Mouse (Mus musculus) heart, postnatal 0 days (tissue): ENCODE measurements around the gene Mrps18a. TPM values are rescaled to one million over a fixed set of nuclear protein-coding genes. Genes with fewer than 3 reads are reported as not detected.

Experiments
- ATAC-seq: fragments of 200-750 bp; cut with Nextera tagmentation; 2 replicates; pipeline ENCODE4 v1.8.0; 2017; ENCODE audit warnings: low read depth, moderate number of reproducible peaks, moderate library complexity; ENCODE audit not compliant: insufficient read depth
- DNase-seq: peaks from one replicate; pipeline ENCODE4 v3.0.0-alpha.2; 2016; ENCODE audit warnings: low spot score
- H3K27ac ChIP-seq: fragments of 300-500 bp; sonication (generic); 2 replicates; pipeline ENCODE4 v1.5.1; 2014; ENCODE audit warnings: low read depth, mild to moderate bottlenecking
- H3K27me3 ChIP-seq: fragments of 300-500 bp; sonication (generic); 2 replicates; pipeline ENCODE4 v1.6.1; 2014; ENCODE audit warnings: low read length, mixed read lengths; ENCODE audit not compliant: control insufficient read depth, insufficient read depth
- H3K36me3 ChIP-seq: fragments of 300-500 bp; sonication (generic); replicated peaks from 2 replicates; pipeline ENCODE4 v1.6.1; 2014; ENCODE audit warnings: low read length, mixed read lengths; ENCODE audit not compliant: control insufficient read depth, insufficient read depth
- H3K4me1 ChIP-seq: fragments of 300-500 bp; sonication (generic); 2 replicates; pipeline ENCODE4 v1.6.1; 2014; ENCODE audit warnings: antibody characterized with exemption; ENCODE audit not compliant: control insufficient read depth, insufficient read depth
- H3K4me2 ChIP-seq: fragments of 300-500 bp; sonication (generic); 2 replicates; pipeline ENCODE4 v1.6.1; 2014; ENCODE audit warnings: low read depth, mild to moderate bottlenecking, low read length, moderate library complexity
- H3K4me3 ChIP-seq: fragments of 300-500 bp; sonication (generic); 2 replicates; pipeline ENCODE4 v1.5.1; 2014; ENCODE audit warnings: low read depth, low read length
- H3K9ac ChIP-seq: fragments of 300-500 bp; sonication (generic); replicated peaks from 2 replicates; pipeline ENCODE4 v1.6.1; 2014; ENCODE audit warnings: low read depth, low read length, mixed read lengths
- H3K9me3 ChIP-seq: fragments of 300-500 bp; sonication (generic); replicated peaks from 2 replicates; pipeline ENCODE4 v1.6.1; 2016; ENCODE audit warnings: low read length; ENCODE audit not compliant: control insufficient read depth
- CTCF ChIP-seq: IDR thresholded peaks from 2 replicates; pipeline ENCODE4 v1.5.1; 2016; ENCODE audit warnings: antibody characterized with exemption, control low read depth, low read depth
- EP300 ChIP-seq: IDR thresholded peaks from 2 replicates; pipeline ENCODE4 v1.6.1; 2016; ENCODE audit warnings: antibody characterized with exemption, low read depth
- WGBS: fragments of 180-500 bp; shearing (Covaris S2); extraction: QIAGEN DNeasy Blood & Tissue Kit; methylation state at CpG from one replicate; pipeline ENCODE4 v1.1.7; 2014; 5-methylcytosine and 5-hydroxymethylcytosine counted together
- polyA plus RNA-seq: library from polyadenylated mRNA; unstranded; fragments of >200 nt; fragmentation: Nextera tagmentation; extraction: Ambion mirVana; gene quantifications from 2 replicates; pipeline ENCODE4 v1.2.1, GENCODE M21; 2015
- total RNA-seq: library from RNA; depleted of rRNA; stranded (reverse); fragments of >200 nt; gene quantifications from 2 replicates; pipeline ENCODE4 v1.2.3, GENCODE M21; 2014; ENCODE audit warnings: low replicate concordance

Mrps18a gene
- total and polyA plus RNA-seq, 2 experiments from 2014 or later = 76.6 to 174 TPM

GRCm38 (mm10) chr17:46132862-46133261 lies 22.1 kb downstream of the Mrps18a start:
- Histone ChIP-seq H3K27ac (no peak overlapping the region), H3K27me3 (no peaks in the 10 kb centered on the region), H3K4me3 (no peak overlapping the region), H3K9ac (no peak overlapping the region), H3K4me1 (no peaks in the 10 kb centered on the region), H3K4me2 (no peak overlapping the region), H3K9me3 (no peaks in the 10 kb centered on the region), H3K36me3 (peaks cover 12% of the 10 kb centered on the region)
- no peak for TF ChIP-seq EP300
- no peak for TF ChIP-seq CTCF
- 33% methylated on average over 8 of the region's 8 CpGs for WGBS
- no peak for ATAC-seq
- DNase-seq = no peak

DNA sequence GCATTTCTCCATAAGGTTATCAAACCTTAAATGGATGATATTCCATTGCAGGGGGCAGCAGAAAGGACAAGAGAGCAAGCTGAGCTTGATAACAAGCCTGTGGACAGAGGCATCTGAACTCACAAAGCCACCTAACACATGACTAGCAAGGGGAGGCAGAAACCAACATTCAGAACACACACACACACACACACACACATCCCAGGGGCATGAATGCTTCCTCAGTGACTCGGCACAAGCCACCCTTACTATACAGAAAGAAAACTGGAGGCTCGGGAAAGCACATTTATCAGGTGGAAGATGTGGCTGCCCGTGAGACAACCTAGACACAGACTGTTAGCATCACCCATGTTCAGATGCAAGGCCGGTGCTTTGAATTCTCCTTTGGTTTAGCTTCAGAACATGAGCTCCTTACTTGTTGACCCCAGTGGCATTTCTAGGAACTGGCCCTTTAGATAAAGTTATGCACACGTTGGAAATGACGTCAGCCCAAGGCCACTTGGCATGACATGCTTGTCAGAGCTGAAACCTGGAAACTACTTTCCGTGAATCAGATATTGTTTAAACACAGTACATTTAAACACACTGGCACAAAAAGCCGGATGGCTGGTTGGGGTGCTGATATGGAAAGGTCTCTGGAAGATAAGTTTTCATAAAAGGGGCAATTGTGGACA lies 27.9 kb downstream of the Mrps18a start:
- no peak overlapping the region for H3K4me3 ChIP-seq
- H3K9me3 ChIP-seq = no peaks in the 10 kb centered on the region
- H3K9ac ChIP-seq = no peak overlapping the region
- WGBS = 41% methylated on average over 8 of the region's 8 CpGs
- no peak overlapping the region for H3K4me2 ChIP-seq
- TF ChIP-seq CTCF = no peak
- TF ChIP-seq EP300 = no peak
- DNase-seq (no peak), ATAC-seq (no peak)
- peaks cover 4% of the 10 kb centered on the region; the same call in 1 of the 2 replicates for H3K4me1 ChIP-seq
- no peak overlapping the region for H3K27ac ChIP-seq
- no peaks in the 10 kb centered on the region for H3K27me3 ChIP-seq
- H3K36me3 ChIP-seq = no peaks in the 10 kb centered on the region

GRCm38 (mm10) chr17:46139872-46140271 lies 29.1 kb downstream of the Mrps18a start:
- WGBS = 84% methylated on average over 3 of the region's 3 CpGs

DNA sequence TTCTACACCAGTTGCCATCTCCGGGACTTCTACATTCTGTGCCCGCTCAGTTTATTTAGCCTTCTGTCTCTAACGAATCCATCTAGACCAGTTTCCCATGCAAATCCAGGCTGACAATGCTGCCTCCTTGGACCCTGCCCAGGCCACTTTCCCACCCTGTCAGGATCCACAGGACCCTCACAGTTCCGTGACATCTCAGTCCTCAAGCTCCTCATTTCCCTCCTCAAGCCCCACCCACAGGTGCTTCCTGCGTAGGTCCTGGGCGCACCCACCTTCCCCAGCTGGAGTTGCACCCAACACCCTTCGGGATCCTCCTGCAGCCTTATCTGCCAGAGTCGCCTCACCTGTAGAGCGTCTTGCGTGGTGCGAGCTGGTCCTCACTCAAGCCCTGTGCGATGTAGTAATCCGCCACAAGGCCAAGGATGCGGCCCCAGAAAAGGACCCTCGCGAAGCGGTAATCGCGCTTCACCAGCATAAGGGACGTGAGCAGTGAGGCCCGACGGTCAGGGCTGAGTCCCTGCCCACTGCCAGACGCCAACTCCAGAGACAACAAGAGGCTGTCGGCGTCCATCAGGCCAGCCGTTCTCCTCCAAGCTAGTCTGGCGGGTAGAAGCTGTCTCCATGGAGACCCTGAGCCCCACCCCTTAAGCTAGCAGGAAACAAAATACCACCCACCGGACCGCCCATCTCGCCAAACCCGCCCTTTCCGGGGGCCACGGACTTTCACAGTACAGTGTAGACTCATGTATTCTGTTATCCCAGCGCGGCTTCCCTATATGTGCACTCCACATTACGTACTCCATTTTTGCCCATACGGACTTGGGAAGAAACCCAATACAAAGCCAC lies 33.0 kb downstream of the Mrps18a start, which contains the start of gene Rsph9:
Gene Rsph9, minus strand, starts transcription at position 639 of the 846 bp plus-strand sequence.
- TF ChIP-seq CTCF = no peak
- no peak for TF ChIP-seq EP300
- WGBS = 6% methylated on average over 37 of the region's 37 CpGs

More at GRCm38 (mm10) chr17:46139872-46140271, 29.1 kb downstream of the Mrps18a start:
- H3K27ac ChIP-seq = no peak overlapping the region
- no peak overlapping the region for H3K4me2 ChIP-seq
- DNase-seq (no peak), ATAC-seq (no peak)
- TF ChIP-seq CTCF (no peak), EP300 (no peak)
- H3K9me3 ChIP-seq = no peaks in the 10 kb centered on the region
- no peaks in the 10 kb centered on the region for H3K36me3 ChIP-seq
- no peaks in the 10 kb centered on the region for H3K27me3 ChIP-seq
- no peak overlapping the region for H3K9ac ChIP-seq
- no peak overlapping the region for H3K4me3 ChIP-seq
- peaks cover 6% of the 10 kb centered on the region; the same call in 1 of the 2 replicates for H3K4me1 ChIP-seq

DNA sequence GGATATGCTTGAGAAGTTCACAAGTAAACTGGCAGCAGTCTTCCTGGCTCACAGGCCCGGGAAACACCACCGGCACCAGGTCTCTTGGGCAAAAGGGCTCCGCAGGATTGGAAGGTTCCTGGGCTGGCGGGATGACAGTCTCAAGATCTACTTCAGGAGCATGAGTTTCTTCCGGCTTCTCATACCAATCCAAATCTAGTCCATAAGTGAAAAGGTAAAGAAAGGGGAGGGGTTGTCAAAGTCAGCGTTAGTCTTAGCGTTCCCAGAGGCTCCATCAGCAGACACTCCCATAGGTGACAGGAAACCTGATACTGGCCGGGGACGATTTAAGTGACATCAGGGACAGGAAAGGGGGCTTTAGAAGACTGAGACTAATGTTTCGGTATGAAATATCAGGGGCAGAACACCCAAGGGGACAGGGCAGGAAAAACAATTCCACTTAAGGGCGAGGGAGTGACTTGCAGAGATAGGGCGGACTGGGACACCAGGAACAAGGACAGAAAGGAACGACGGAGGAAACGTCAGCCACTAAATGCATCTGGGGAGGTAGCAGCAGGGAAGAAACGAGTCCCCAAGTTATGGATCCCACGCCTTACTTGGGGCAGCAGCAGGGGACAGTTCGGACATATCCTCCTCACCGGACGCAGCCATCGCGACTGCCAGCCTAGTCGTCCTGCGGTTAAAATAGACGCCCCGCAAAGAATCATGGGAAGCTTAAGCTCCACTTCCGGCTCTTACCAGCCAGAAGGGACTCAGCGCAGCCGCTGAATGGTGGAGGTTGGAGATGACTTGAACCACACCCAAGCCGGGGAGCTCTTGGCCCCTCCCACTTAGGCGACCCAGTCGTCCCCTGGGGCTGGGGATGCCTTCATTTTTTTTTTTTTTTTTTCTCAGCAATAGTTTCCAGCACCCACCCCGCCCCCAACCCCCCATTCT lies 42.3 kb downstream of the Mrps18a start, which contains the start of gene Mad2l1bp:
Gene Mad2l1bp, minus strand, starts transcription at position 707 of the 936 bp plus-strand sequence.
- Histone ChIP-seq H3K9ac (peak within 1 kb of the TSS; percentile 86), H3K4me3 (peak within 1 kb of the TSS; percentile 83), H3K36me3 (peaks cover 14% of the 10 kb centered on the region), H3K9me3 (no peaks in the 10 kb centered on the region), H3K27me3 (no peaks in the 10 kb centered on the region), H3K4me1 (0 out of 2 replicates have a peak, but pooled peaks cover 8% of the 10 kb centered on the region), H3K4me2 (peak within 1 kb of the TSS; percentile 77), H3K27ac (peak within 1 kb of the TSS; percentile 82)
- WGBS = 1% methylated on average over 33 of the region's 33 CpGs
- TF ChIP-seq EP300 (no peak), CTCF (no peak)
- DNase-seq = peak; percentile 96
- ATAC-seq = peak; percentile 95

More for the DNA sequence above, 33.0 kb downstream of the Mrps18a start, which contains the start of gene Rsph9:
- ATAC-seq (peak; percentile 91), DNase-seq (peak; percentile 85)
- peaks cover 6% of the 10 kb centered on the region; the same call in 1 of the 2 replicates for H3K4me1 ChIP-seq
- H3K27ac ChIP-seq = no peak within 1 kb of the TSS
- H3K9me3 ChIP-seq = no peaks in the 10 kb centered on the region
- H3K9ac ChIP-seq = peak within 1 kb of the TSS; percentile 22; the same call in 1 of the 2 replicates
- H3K36me3 ChIP-seq = peaks cover 23% of the 10 kb centered on the region
- no peaks in the 10 kb centered on the region for H3K27me3 ChIP-seq
- H3K4me3 ChIP-seq = peak within 1 kb of the TSS; percentile 43
- peak within 1 kb of the TSS; percentile 62 for H3K4me2 ChIP-seq
